Mouse (Mus musculus) right cerebral cortex, postnatal 36 days (tissue): ENCODE results near the gene Jph2.

Source experiments
- DNase-seq, 2 experiments: peaks; one replicate each; pipeline ENCODE4 v3.0.0; 2022; ENCODE audit warnings: low spot score in 2 of 2, mixed read lengths in 1 of 2

Gene Jph2

DNA sequence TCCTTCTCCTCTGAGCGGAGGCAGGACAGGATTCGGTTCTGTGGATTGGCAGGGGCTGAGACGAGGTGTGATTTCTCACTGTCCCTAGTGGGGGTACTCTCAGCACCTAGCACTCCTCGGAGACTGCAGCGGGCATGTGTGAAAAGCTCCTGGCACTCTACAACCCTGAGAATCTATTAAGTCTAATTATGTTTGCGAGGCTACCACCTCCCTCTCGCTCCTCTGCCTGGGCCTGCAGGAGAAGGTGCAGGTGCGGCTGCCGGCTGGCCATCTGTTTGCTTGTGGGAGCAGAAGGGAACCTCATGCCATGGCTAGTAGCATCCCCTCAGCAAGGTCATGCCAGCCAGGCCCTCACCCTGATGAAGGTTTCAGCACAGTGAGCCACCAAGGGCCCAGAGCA, 94.8 kb downstream of the Jph2 start:
- DNase-seq = no peak

DNA sequence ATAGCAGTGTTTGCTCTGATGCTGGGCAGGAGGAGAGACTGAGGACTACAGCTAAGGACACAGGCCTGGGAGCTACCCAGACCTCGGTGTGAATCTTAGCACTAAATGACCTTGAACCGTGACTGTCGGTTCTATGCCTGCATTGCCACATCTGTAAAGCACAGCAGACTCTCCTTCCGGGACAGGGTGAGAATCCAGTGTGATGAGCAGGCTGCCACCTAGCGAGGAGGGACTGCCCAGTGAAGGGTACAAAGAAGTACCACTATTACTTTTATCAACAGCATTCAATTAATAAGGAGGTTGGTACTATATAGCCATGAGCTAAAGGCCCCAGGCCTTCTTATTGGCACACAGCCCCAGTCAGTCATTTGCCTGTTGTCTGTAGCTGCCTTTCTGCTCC, 96.2 kb downstream of the Jph2 start:
- no peak for DNase-seq

GRCm38 (mm10) chr2:163300069-163301060, 97.4 kb downstream of the Jph2 start:
- DNase-seq = no peak

DNA sequence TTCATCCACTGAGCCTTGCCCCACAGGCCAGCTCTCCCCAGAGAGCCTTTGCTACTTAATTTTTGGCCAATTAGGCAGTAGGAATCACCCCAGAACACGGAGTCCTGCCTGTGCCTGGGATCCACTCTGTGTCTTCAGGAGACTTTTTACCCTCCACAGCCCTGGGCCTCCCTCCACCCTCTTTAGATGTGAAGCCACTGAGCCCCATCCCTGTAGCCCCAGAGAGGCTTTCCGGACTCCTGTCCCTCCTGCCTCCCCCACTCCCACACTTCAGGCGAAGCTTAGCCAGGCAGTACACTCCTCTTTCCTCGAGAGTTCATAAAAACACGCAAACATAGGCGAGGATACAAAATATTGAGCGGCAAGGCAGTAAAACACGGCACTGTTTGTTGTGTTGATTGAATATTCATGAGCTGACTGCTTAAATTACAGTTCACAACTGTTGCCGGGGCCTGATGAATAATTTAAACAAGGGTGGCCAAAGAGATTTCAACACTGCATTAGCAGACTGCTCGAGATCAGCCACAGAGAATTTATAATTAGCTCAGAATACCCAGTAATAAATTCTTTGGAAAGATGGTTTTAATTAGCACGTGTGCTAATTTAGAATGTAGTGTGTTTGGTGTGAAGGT, 100.7 kb downstream of the Jph2 start:
- no peak for DNase-seq

DNA sequence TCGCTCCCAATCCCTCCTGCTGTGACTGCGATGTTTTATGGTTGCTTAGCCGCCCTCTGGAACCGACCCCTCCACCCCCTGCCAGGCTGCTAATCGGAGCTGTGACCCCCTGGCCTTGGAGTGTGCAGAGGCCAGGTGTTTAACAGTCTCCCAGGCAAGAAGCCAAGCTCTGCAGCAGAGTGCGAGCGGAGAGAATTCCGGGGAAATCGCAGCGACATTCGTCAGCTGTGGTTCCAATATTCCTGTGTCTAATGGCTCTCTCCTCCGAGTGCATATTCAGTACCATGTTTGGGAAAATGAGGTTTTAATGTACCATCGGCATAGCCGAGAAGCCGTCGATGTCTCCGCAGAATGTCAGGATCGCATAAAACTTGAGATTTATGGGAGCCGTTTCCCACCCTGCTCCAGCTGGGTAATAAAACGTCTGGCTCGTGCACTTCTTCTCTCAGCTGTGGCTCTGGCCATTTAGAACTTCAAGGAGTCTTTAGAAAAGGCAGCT, 108.9 kb downstream of the Jph2 start:
- no peak for DNase-seq
